Mouse (Mus musculus) liver, embryonic 14.5 days (tissue): Measurements from ENCODE around the gene Tssk6. TPM values are rescaled to one million over a fixed set of nuclear protein-coding genes. Genes with fewer than 3 reads are reported as not detected.

Experiments
- ATAC-seq: fragments of 200-750 bp; cut with Nextera tagmentation; 2 replicates; pipeline ENCODE4 v1.8.0; 2017; ENCODE audit warnings: moderate number of reproducible peaks, mild to moderate bottlenecking, moderate library complexity; ENCODE audit not compliant: insufficient read depth
- DNase-seq, 3 experiments: peaks; one replicate each; pipeline ENCODE4 v3.0.0-alpha.2; 2012 to 2013; ENCODE audit warnings: low read depth in 3 of 3, low spot score in 3 of 3
- H3K27ac ChIP-seq: fragments of 300-500 bp; sonication (generic); 2 replicates; pipeline ENCODE4 v1.5.1; 2014; ENCODE audit warnings: moderate library complexity, mild to moderate bottlenecking, control low read depth, inconsistent platforms
- H3K27me3 ChIP-seq: fragments of 300-500 bp; sonication (generic); 2 replicates; pipeline ENCODE4 v1.6.1; 2014; ENCODE audit warnings: mild to moderate bottlenecking, low read length, moderate library complexity; ENCODE audit not compliant: control insufficient read depth, insufficient read depth
- H3K36me3 ChIP-seq: fragments of 300-500 bp; sonication (generic); replicated peaks from 2 replicates; pipeline ENCODE4 v1.6.1; 2014; ENCODE audit warnings: low read depth; ENCODE audit not compliant: control insufficient read depth, insufficient read depth
- H3K4me1 ChIP-seq, 2 experiments: fragments of 200-500 bp in 1 of 2; fragments of 300-500 bp in 1 of 2; sonication (generic) in 1 of 2; replicated peaks; 2 replicates each; pipeline ENCODE4 v1.6.1; 2012 to 2014; ENCODE audit warnings: antibody characterized with exemption in 1 of 2, inconsistent platforms in 1 of 2, low read length in 1 of 2; ENCODE audit not compliant: control insufficient read depth in 2 of 2, insufficient read depth in 2 of 2
- H3K4me2 ChIP-seq: fragments of 300-500 bp; sonication (generic); 2 replicates; pipeline ENCODE4 v1.6.1; 2014; ENCODE audit warnings: low read depth, mild to moderate bottlenecking, control low read depth, moderate library complexity
- H3K4me3 ChIP-seq, 2 experiments: fragments of 200-500 bp in 1 of 2; fragments of 300-500 bp in 1 of 2; sonication (generic) in 1 of 2; 2 replicates each; pipeline ENCODE4 v1.5.1; 2012 to 2014; ENCODE audit warnings: low read depth in 2 of 2, low read length in 2 of 2, mild to moderate bottlenecking in 2 of 2, control low read depth in 1 of 2, inconsistent platforms in 1 of 2, moderate library complexity in 1 of 2; ENCODE audit not compliant: insufficient read depth in 1 of 2
- H3K9ac ChIP-seq: fragments of 300-500 bp; sonication (generic); replicated peaks from 2 replicates; pipeline ENCODE4 v1.6.1; 2014; ENCODE audit warnings: mild to moderate bottlenecking, control low read depth, moderate library complexity
- H3K9me3 ChIP-seq: fragments of 300-500 bp; sonication (generic); 2 replicates; pipeline ENCODE4 v1.6.1; 2016; ENCODE audit warnings: low read length, mixed read lengths; ENCODE audit not compliant: control insufficient read depth
- CTCF ChIP-seq: IDR thresholded peaks from 2 replicates; pipeline ENCODE4 v1.5.1; 2016; ENCODE audit warnings: antibody characterized with exemption, low read depth, control low read depth
- EP300 ChIP-seq: IDR thresholded peaks from 2 replicates; pipeline ENCODE4 v1.6.1; 2016; ENCODE audit warnings: antibody characterized with exemption, low read depth
- WGBS: fragments of 180-500 bp; shearing (Covaris S2); extraction: QIAGEN DNeasy Blood & Tissue Kit; methylation state at CpG from one replicate; pipeline ENCODE4 v1.1.7; 2014; ENCODE audit not compliant: insufficient replicate concordance; 5-methylcytosine and 5-hydroxymethylcytosine counted together
- polyA plus RNA-seq, 2 experiments: library from polyadenylated mRNA; depleted of rRNA in 1 of 2; stranded (reverse) in 1 of 2; unstranded in 1 of 2; fragments of >200 nt; fragmentation: Nextera tagmentation in 1 of 2; extraction: Ambion mirVana in 1 of 2; gene quantifications; 2 replicates each; pipeline versions ENCODE4 v1.2.1 to v1.2.3; 2012 to 2014

Tssk6 gene
- polyA plus RNA-seq, 2 experiments: 0.41 to 1.7 TPM

DNA sequence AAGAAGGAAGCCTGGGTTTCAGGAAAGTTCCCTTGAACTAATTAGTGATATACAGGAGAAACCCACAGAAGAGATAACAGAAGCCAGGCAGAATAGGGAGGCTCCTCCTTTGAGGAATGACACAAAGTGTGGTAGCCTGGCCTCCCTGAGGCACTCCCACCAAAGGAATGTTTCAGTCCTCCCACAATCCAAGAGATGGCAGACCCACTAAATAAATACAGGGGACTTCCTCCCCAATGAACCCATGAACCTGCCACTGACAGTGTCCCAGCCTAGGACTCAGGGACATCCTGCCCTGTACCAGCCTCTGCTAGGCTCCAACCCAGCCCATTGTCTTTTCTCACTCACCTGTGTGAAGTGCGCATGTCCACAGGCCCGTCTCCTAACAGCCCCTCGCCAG lies 33.4 kb downstream of the Tssk6 start:
- TF ChIP-seq CTCF: no peak
- TF ChIP-seq EP300: no peak
- Histone ChIP-seq H3K27ac (no peak overlapping the region), H3K4me2 (no peak overlapping the region), H3K27me3 (no peaks in the 10 kb centered on the region), H3K4me1 (peaks cover 0 to 31% of the 10 kb centered on the region in 2 experiments; a peak in 3 of 4 replicates), H3K4me3 (no peak overlapping the region), H3K36me3 (peaks cover 20% of the 10 kb centered on the region), H3K9me3 (no peaks in the 10 kb centered on the region), H3K9ac (no peak overlapping the region)
- ATAC-seq (no peak), DNase-seq (no peak)
- 87% methylated on average over 3 of the region's 3 CpGs for WGBS

DNA sequence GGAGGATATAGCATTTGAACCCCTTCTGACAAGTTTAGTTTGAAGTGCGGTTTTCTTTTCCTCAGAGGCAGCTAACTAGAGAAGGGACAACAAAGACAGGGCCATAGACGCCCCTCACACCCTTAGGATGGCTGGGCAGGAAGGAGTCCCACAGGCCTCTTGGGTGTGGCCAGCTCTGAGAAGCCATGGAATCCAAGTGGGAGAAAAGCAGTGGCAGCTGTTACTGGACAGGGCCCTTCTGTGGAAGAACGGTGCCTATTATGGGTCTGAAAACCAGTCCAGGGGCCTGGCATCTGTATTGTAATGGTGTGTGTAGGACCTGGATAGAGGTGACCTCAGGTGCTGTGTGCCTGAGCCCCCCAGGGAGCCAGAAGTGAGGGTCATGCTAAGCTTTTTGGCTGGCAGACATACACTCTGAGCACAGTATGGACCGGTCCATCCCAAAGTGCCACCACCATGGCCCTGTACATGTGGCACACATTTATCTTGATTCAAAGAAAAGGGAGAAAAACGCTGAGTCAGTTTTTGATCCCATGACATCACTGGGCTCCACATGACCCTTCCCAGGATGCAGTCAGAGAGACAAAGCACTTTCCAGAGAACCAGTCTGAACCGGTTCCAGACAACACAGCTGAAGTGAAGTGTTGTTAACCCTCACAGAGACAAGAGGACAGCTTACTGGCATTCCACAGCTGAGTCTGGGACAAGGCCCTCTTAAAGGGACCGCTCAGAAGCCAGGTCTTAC lies 34.2 kb downstream of the Tssk6 start:
- Histone ChIP-seq H3K4me3 (no peak overlapping the region), H3K4me1 (peaks cover 0 to 38% of the 10 kb centered on the region in 2 experiments; a peak in 3 of 4 replicates), H3K27me3 (no peaks in the 10 kb centered on the region), H3K9me3 (no peaks in the 10 kb centered on the region), H3K4me2 (no peak overlapping the region), H3K27ac (no peak overlapping the region; the same call in 1 of the 2 replicates), H3K36me3 (peaks cover 20% of the 10 kb centered on the region), H3K9ac (no peak overlapping the region)
- DNase-seq (peak in 2 of 3 experiments; percentile 19 to 37), ATAC-seq (peak; percentile 49)
- TF ChIP-seq CTCF (no peak), EP300 (no peak)
- WGBS: 68% methylated on average over 7 of the region's 7 CpGs

- no peak overlapping the region for H3K9ac ChIP-seq
- no peak for ATAC-seq
- peaks cover 20% of the 10 kb centered on the region for H3K36me3 ChIP-seq
- 48% methylated on average over 3 of the region's 3 CpGs for WGBS
- H3K27ac ChIP-seq: no peak overlapping the region
- H3K27me3 ChIP-seq: no peaks in the 10 kb centered on the region
- no peak overlapping the region for H3K4me2 ChIP-seq
- TF ChIP-seq CTCF (no peak), EP300 (no peak)
- H3K4me3 ChIP-seq: no peak overlapping the region
- no peak for DNase-seq
- no peaks in the 10 kb centered on the region for H3K9me3 ChIP-seq
- H3K4me1 ChIP-seq: peaks cover 0 to 38% of the 10 kb centered on the region in 2 experiments; a peak in 3 of 4 replicates
These were observed 35.5 kb downstream of the Tssk6 start for GRCm38 (mm10) chr8:69937466-69937865.

GRCm38 (mm10) chr8:69938245-69938982 lies 36.4 kb downstream of the Tssk6 start:
- TF ChIP-seq CTCF: no peak
- peaks cover 20% of the 10 kb centered on the region for H3K36me3 ChIP-seq
- peaks cover 0 to 39% of the 10 kb centered on the region in 2 experiments; a peak in 3 of 4 replicates for H3K4me1 ChIP-seq
- H3K4me2 ChIP-seq: no peak overlapping the region
- H3K27me3 ChIP-seq: no peaks in the 10 kb centered on the region
- H3K9ac ChIP-seq: no peak overlapping the region
- no peak overlapping the region for H3K4me3 ChIP-seq
- no peak for DNase-seq
- no peak overlapping the region for H3K27ac ChIP-seq
- H3K9me3 ChIP-seq: no peaks in the 10 kb centered on the region
- 40% methylated on average over 6 of the region's 6 CpGs for WGBS
- ATAC-seq: no peak

GRCm38 (mm10) chr8:69939633-69940032 lies 37.6 kb downstream of the Tssk6 start:
- Histone ChIP-seq H3K4me2 (no peak overlapping the region), H3K27me3 (no peaks in the 10 kb centered on the region), H3K27ac (no peak overlapping the region), H3K36me3 (peaks cover 15% of the 10 kb centered on the region), H3K4me3 (no peak overlapping the region), H3K4me1 (peaks cover 0 to 46% of the 10 kb centered on the region in 2 experiments), H3K9me3 (no peaks in the 10 kb centered on the region), H3K9ac (no peak overlapping the region; the same call in 1 of the 2 replicates)
- 32% methylated on average over 3 of the region's 3 CpGs for WGBS
- no peak for TF ChIP-seq EP300
- no peak for TF ChIP-seq CTCF
- ATAC-seq (0 out of 2 replicates have a peak, but pooled peaks have one; percentile 38), DNase-seq (peak in 1 of 3 experiments; percentile 12)
